Mouse (Mus musculus) hindbrain, embryonic 11.5 days (tissue): ENCODE measurements at regions not wholly inside any gene's neighbourhood (a gene's known extent, or its start where the extent isn't known, plus 50 kb on each side); places are given as distances from the start of the nearest gene placed in this dataset.
A peak's percentile ranks its signal among the peaks of the same experiment; 100 is the strongest.

ENCODE experiments used
- ATAC-seq: fragments of 200-750 bp; cut with Nextera tagmentation; 2 replicates; pipeline ENCODE4 v1.8.0; 2017; ENCODE audit warnings: mild to moderate bottlenecking, moderate TSS enrichment, moderate library complexity; ENCODE audit not compliant: low FRiP score
- DNase-seq: peaks from one replicate; pipeline ENCODE4 v3.0.0-alpha.2; 2015; ENCODE audit warnings: low spot score
- H3K27ac ChIP-seq: fragments of 300-500 bp; sonication (generic); 2 replicates; pipeline ENCODE4 v1.5.1; 2014; ENCODE audit warnings: mild to moderate bottlenecking, low read depth, low read length
- H3K27me3 ChIP-seq: fragments of 300-500 bp; sonication (generic); 2 replicates; pipeline ENCODE4 v1.6.1; 2014; ENCODE audit warnings: mild to moderate bottlenecking, low read length, moderate library complexity, mixed read lengths; ENCODE audit not compliant: control insufficient read depth, insufficient read depth
- H3K36me3 ChIP-seq: fragments of 300-500 bp; sonication (generic); 2 replicates; pipeline ENCODE4 v1.6.1; 2014; ENCODE audit warnings: mild to moderate bottlenecking, low read length, moderate library complexity, mixed read lengths; ENCODE audit not compliant: control insufficient read depth, insufficient read depth
- H3K4me1 ChIP-seq: fragments of 300-500 bp; sonication (generic); replicated peaks from 2 replicates; pipeline ENCODE4 v1.6.1; 2014; ENCODE audit warnings: low read length, mixed read lengths; ENCODE audit not compliant: control insufficient read depth, insufficient read depth
- H3K4me2 ChIP-seq: fragments of 300-500 bp; sonication (generic); replicated peaks from 2 replicates; pipeline ENCODE4 v1.6.1; 2014; ENCODE audit warnings: mild to moderate bottlenecking, low read depth, low read length
- H3K4me3 ChIP-seq: fragments of 300-500 bp; sonication (generic); 2 replicates; pipeline ENCODE4 v1.5.1; 2014; ENCODE audit warnings: low read depth, low read length
- H3K9ac ChIP-seq: fragments of 300-500 bp; sonication (generic); 2 replicates; pipeline ENCODE4 v1.6.1; 2014; ENCODE audit warnings: low read depth, low read length
- H3K9me3 ChIP-seq: fragments of 300-500 bp; sonication (generic); 2 replicates; pipeline ENCODE4 v1.6.1; 2016; ENCODE audit warnings: low read length; ENCODE audit not compliant: control insufficient read depth
- WGBS: fragments of 180-500 bp; shearing (Covaris S2); extraction: QIAGEN DNeasy Blood & Tissue Kit; methylation state at CpG from one replicate; pipeline ENCODE4 v1.1.7; 2014; 5-methylcytosine and 5-hydroxymethylcytosine counted together

DNA sequence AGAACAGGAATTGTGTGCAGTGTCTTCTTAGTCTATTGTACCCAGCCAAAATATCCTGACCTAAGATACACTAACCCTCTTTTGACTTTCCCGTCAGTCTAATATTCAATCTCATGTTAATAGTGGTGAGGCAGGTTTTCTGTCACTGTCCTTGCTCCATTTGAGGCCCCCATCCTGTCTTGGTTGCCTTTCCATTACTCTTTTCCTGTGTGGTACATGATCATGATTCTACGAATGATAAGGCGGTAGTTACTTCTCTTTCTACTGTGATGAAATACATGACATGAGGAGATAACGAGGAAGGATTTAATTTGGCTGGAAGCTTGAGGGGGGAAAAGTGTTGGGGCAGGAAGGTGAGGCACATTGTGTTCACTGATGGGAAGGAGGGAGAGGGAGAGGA lies 185.7 kb upstream of the Pgrmc2 start:
- WGBS = 88% methylated on average over 4 of the region's 4 CpGs
- no peaks in the 10 kb centered on the region for H3K36me3 ChIP-seq
- H3K9me3 ChIP-seq = no peaks in the 10 kb centered on the region
- no peak overlapping the region for H3K4me3 ChIP-seq
- no peak overlapping the region for H3K4me2 ChIP-seq
- no peak overlapping the region for H3K27ac ChIP-seq
- no peak for ATAC-seq
- DNase-seq = no peak
- H3K4me1 ChIP-seq = no peaks in the 10 kb centered on the region
- no peak overlapping the region for H3K9ac ChIP-seq
- no peaks in the 10 kb centered on the region for H3K27me3 ChIP-seq

DNA sequence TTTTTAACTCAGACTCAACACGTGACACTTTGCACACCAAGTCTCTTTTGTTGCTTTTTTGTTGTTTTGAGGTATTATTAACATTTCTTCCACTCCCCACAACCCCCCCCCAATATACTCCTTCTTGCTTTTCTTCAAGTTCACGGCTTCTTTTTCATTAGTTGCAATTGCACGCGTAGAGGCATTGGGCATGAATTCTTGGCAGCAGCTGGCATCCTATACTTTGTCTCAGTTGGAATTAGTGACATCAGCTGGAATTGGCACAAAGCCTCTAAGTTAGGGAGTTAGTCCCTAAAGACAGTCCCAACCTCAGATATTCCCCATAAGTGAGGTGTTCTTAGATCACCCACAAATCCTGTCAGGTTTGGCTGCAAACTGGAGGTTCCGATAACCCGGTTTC lies 183.4 kb upstream of the Pgrmc2 start:
- DNase-seq (no peak), ATAC-seq (no peak)
- H3K36me3 ChIP-seq = no peaks in the 10 kb centered on the region
- no peaks in the 10 kb centered on the region for H3K27me3 ChIP-seq
- no peak overlapping the region for H3K27ac ChIP-seq
- no peak overlapping the region for H3K9ac ChIP-seq
- H3K4me2 ChIP-seq = no peak overlapping the region
- 94% methylated on average over 6 of the region's 6 CpGs for WGBS
- no peaks in the 10 kb centered on the region for H3K4me1 ChIP-seq
- H3K9me3 ChIP-seq = no peaks in the 10 kb centered on the region
- no peak overlapping the region for H3K4me3 ChIP-seq

DNA sequence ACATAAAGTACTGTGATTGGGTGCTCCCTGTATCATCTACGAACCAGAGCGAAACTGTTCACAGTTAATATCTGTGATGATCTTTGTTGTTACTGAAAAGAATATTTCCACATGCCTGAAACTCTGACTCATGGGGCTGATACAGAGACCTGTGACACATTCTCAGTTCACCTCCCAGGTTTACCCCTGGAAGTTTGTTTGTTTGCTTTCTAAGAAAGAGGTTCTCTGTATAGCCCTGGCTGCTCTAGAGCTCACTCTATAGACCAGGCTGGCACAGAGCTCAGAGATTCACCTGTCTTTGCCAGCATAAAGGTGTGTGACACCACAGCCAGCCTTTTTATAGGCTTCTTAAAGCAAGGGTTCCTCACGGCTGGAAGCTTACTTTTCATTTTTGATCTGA lies 182.6 kb upstream of the Pgrmc2 start:
- no peak overlapping the region for H3K4me3 ChIP-seq
- ATAC-seq = no peak
- WGBS = 92% methylated on average over 3 of the region's 3 CpGs
- no peaks in the 10 kb centered on the region for H3K27me3 ChIP-seq
- H3K9ac ChIP-seq = no peak overlapping the region
- H3K27ac ChIP-seq = no peak overlapping the region
- no peak for DNase-seq
- no peak overlapping the region for H3K4me2 ChIP-seq
- H3K36me3 ChIP-seq = no peaks in the 10 kb centered on the region
- H3K4me1 ChIP-seq = no peaks in the 10 kb centered on the region
- no peaks in the 10 kb centered on the region for H3K9me3 ChIP-seq

DNA sequence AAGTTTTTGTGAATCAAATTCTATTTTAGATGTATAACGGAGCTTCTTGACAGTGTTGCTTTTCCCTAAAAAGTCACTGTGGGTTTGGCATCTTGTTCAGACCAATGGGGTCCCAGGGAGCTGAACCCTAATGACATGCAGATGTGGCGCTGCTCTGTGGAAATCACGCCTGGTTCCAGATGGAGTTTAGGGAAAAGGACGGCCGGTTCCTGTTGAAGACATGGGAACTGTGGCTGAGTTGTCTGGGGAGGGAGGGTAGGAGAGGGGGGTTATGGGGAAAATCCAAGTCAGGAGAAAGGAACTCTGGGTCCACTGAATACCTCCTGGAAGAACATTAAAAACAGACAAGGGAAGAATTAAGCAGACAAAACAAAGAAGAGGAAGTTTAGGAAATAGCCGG lies 175.4 kb upstream of the Pgrmc2 start:
- ATAC-seq (no peak), DNase-seq (peak; percentile 48)
- H3K4me2 ChIP-seq = no peak overlapping the region
- 55% methylated on average over 6 of the region's 6 CpGs for WGBS
- H3K36me3 ChIP-seq = no peaks in the 10 kb centered on the region
- H3K9ac ChIP-seq = no peak overlapping the region
- no peaks in the 10 kb centered on the region for H3K27me3 ChIP-seq
- no peak overlapping the region for H3K27ac ChIP-seq
- H3K4me3 ChIP-seq = no peak overlapping the region
- H3K9me3 ChIP-seq = no peaks in the 10 kb centered on the region
- H3K4me1 ChIP-seq = no peaks in the 10 kb centered on the region

DNA sequence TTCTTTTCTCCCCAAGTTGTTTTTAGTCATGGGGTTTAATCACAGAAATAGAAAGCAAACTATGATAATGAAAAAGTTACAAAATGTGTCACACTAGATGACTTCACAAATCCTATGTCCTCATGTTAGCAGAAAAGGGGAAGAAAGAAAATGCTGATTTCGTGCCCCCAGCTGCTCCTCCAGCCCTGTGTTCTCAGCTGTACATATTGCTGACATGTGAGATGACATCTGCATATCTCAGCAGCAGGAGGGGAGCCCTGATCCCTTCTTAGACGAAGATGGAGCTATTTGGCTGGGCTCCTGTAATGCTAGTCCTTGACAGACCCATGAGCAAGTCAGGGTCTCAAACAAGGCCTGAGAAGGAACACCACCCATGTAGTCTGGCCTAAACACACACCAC lies 162.1 kb upstream of the Pgrmc2 start:
- H3K27ac ChIP-seq = no peak overlapping the region
- WGBS = 53% methylated on average over 2 of the region's 2 CpGs
- H3K4me3 ChIP-seq = no peak overlapping the region
- no peaks in the 10 kb centered on the region for H3K4me1 ChIP-seq
- ATAC-seq (no peak), DNase-seq (no peak)
- H3K9ac ChIP-seq = no peak overlapping the region
- H3K9me3 ChIP-seq = no peaks in the 10 kb centered on the region
- H3K4me2 ChIP-seq = no peak overlapping the region
- no peaks in the 10 kb centered on the region for H3K27me3 ChIP-seq
- no peaks in the 10 kb centered on the region for H3K36me3 ChIP-seq

DNA sequence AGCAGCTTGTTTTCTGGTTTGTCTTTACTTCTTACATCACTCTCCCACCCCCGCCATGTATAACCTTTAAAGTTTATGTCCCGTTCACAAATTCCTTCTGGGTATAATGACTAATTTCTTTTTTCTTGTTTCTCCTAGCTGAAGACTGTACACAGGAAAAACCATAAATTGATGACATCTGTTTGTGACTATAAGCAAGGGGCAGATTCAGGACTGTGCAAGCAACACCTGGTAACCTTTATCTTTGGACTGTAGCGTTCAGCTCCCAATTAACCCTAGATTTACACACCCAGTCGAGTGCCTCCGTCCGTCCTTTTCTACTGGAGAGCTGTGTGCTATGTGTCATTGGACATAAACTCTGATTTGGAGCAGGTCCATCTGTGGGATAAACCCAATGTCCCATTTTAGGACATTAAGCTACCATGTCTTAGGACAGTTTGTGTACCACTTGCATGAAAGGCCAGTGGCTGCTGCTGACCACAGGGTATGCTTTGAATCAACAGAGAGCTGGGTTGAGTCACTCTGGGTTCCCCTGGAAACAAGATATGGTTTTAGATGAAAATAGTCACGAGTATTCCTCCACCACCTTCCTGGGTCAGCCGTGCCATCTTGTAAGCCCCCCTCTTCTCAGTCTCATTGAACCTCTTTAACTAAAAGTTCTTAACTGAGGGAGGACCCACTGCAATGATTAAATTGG lies 159.2 kb upstream of the Pgrmc2 start:
- no peaks in the 10 kb centered on the region for H3K9me3 ChIP-seq
- H3K4me1 ChIP-seq = no peaks in the 10 kb centered on the region
- no peak for ATAC-seq
- no peak overlapping the region for H3K9ac ChIP-seq
- H3K27me3 ChIP-seq = no peaks in the 10 kb centered on the region
- WGBS = 88% methylated on average over 8 of the region's 8 CpGs
- no peak overlapping the region for H3K4me2 ChIP-seq
- H3K27ac ChIP-seq = no peak overlapping the region
- no peak for DNase-seq
- H3K4me3 ChIP-seq = no peak overlapping the region
- H3K36me3 ChIP-seq = no peaks in the 10 kb centered on the region

DNA sequence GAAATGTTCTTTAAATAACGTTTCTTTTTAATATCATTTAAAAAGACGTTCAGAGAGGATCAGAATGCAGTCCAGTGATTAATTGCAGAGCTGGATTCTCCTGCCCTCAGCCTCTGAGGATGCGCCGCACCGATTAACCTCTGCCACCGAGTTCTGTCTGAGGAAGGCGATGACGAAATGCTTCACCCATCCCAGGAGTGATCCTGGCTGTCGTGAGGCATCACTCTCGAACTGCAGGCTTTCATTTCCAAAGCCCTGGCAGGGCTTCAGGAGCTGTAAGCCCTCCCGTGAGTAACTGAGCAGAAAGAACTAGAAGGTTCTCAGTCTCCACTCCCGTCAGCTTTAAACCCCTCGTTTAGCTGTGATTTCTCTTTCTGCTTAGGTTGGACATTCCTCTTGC lies 157.0 kb upstream of the Pgrmc2 start:
- no peaks in the 10 kb centered on the region for H3K4me1 ChIP-seq
- DNase-seq (no peak), ATAC-seq (no peak)
- H3K27ac ChIP-seq = no peak overlapping the region
- no peak overlapping the region for H3K4me3 ChIP-seq
- no peaks in the 10 kb centered on the region for H3K36me3 ChIP-seq
- no peak overlapping the region for H3K9ac ChIP-seq
- 62% methylated on average over 13 of the region's 13 CpGs for WGBS
- no peak overlapping the region for H3K4me2 ChIP-seq
- no peaks in the 10 kb centered on the region for H3K9me3 ChIP-seq
- H3K27me3 ChIP-seq = no peaks in the 10 kb centered on the region

DNA sequence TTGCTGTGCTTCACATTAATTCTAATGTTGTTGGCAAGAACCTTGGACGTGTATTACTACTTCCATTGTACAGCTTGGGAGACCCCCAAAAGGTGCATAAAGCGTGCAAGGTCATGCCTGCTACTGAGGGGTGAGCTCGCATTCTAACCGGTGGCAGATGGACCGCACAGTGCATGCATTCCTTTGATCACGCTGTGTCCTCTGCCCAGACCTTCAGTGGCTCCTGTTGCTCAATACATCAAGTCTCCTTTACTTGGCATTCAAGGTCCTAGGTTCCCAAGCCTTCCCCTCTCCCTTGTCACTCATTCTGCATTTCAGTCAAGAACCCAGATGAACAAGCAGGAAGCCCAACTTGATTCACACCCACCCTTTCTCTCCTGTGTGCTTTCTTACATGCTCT lies 156.4 kb upstream of the Pgrmc2 start:
- no peak overlapping the region for H3K4me2 ChIP-seq
- DNase-seq (no peak), ATAC-seq (no peak)
- 77% methylated on average over 6 of the region's 6 CpGs for WGBS
- no peak overlapping the region for H3K4me3 ChIP-seq
- no peaks in the 10 kb centered on the region for H3K27me3 ChIP-seq
- no peak overlapping the region for H3K9ac ChIP-seq
- H3K27ac ChIP-seq = no peak overlapping the region
- H3K36me3 ChIP-seq = no peaks in the 10 kb centered on the region
- no peaks in the 10 kb centered on the region for H3K4me1 ChIP-seq
- no peaks in the 10 kb centered on the region for H3K9me3 ChIP-seq

DNA sequence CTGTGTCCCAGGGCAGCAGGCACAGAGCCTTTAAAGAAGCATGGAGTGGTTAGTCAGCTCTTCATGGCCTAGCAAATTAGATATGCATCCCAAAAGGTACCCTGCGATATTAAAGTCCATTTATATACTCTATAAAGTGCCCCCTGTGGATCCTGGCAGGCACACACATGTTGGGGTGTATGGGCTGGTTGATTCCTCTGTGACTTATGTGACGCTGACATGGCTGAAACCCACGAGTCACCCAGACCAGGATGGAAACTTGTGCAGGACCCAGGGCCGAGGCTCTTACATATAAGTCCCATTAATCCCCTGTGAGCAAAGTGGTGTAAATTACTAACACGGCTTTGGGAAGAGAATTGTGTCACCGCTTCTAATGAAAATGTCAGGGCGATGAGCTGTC lies 155.2 kb upstream of the Pgrmc2 start:
- no peak overlapping the region for H3K27ac ChIP-seq
- H3K27me3 ChIP-seq = no peaks in the 10 kb centered on the region
- no peak overlapping the region for H3K4me2 ChIP-seq
- DNase-seq (no peak), ATAC-seq (no peak)
- no peaks in the 10 kb centered on the region for H3K36me3 ChIP-seq
- 84% methylated on average over 7 of the region's 7 CpGs for WGBS
- H3K9ac ChIP-seq = no peak overlapping the region
- H3K4me1 ChIP-seq = no peaks in the 10 kb centered on the region
- H3K9me3 ChIP-seq = no peaks in the 10 kb centered on the region
- no peak overlapping the region for H3K4me3 ChIP-seq
